Mouse (Mus musculus): Measurements from ENCODE around the gene Ercc1.

- TF ChIP-seq CTCF (IDR thresholded peaks at IDR 0.05), result no peak
- no peak for TF ChIP-seq EP300 (IDR thresholded peaks at IDR 0.05)
Observed at GRCm38 (mm10) chr7:19320637-19321036, 23.9 kb upstream of the Ercc1 start.
